Mouse (Mus musculus) G1E (cell line): ENCODE results near the gene Tac4. TPM values are rescaled to one million over a fixed set of nuclear protein-coding genes. Genes with fewer than 3 reads are reported as not detected.

ENCODE experiments used
- ATAC-seq: 2 replicates; pipeline ENCODE4 v1.8.0; 2016; ENCODE audit warnings: mild to moderate bottlenecking; ENCODE audit not compliant: insufficient number of reproducible peaks, poor library complexity, low FRiP score, severe bottlenecking; ENCODE audit errors: extremely low read depth
- DNase-seq: peaks from one replicate; pipeline ENCODE4 v3.0.0; 2012; ENCODE audit warnings: low spot score
- H3K27me3 ChIP-seq: 2 replicates; pipeline ENCODE4 v1.6.1; 2012; ENCODE audit warnings: mild to moderate bottlenecking, low read length, inconsistent platforms; ENCODE audit not compliant: insufficient read depth
- H3K36me3 ChIP-seq: replicated peaks from 2 replicates; pipeline ENCODE3; 2012; ENCODE audit warnings: mild to moderate bottlenecking, inconsistent platforms
- H3K4me1 ChIP-seq: 2 replicates; pipeline ENCODE4 v1.6.1; 2012; ENCODE audit warnings: low read depth, low read length, inconsistent platforms, mixed read lengths; ENCODE audit not compliant: insufficient read depth
- H3K4me3 ChIP-seq: 2 replicates; pipeline ENCODE4 v1.5.1; 2012; ENCODE audit warnings: low read depth, mild to moderate bottlenecking, inconsistent platforms, low read length, moderate library complexity, mixed read lengths
- H3K9me3 ChIP-seq: replicated peaks from 2 replicates; pipeline ENCODE4 v1.6.1; 2012; ENCODE audit warnings: inconsistent platforms
- CTCF ChIP-seq: IDR thresholded peaks from 2 replicates; pipeline ENCODE4 v1.5.1; 2012; ENCODE audit warnings: low read depth, low read length, inconsistent platforms, mixed read lengths
- GATA1 ChIP-seq: IDR thresholded peaks from 2 replicates; pipeline ENCODE4 v1.6.1; 2012; ENCODE audit warnings: borderline replicate concordance, low read length, inconsistent platforms, mixed read lengths
- GATA2 ChIP-seq: IDR thresholded peaks from 2 replicates; pipeline ENCODE4 v1.6.1; 2012; ENCODE audit warnings: low read depth, low read length, inconsistent platforms, borderline replicate concordance
- POLR2AphosphoS5 ChIP-seq: IDR thresholded peaks from 2 replicates; pipeline ENCODE4 v1.6.1; 2012; ENCODE audit warnings: low read depth, low read length, inconsistent platforms; ENCODE audit not compliant: insufficient replicate concordance
- TAL1 ChIP-seq: conservative IDR thresholded peaks from 2 replicates; pipeline ENCODE4 v1.6.1; 2012; ENCODE audit warnings: low read depth, low read length, inconsistent platforms, mixed read lengths
- polyA plus RNA-seq: library from polyadenylated mRNA; stranded (reverse); fragments of >175 nt; gene quantifications from 2 replicates; pipeline ENCODE4 v1.2.3, GENCODE M21; 2012
- total RNA-seq, 2 experiments: library from RNA; stranded (forward) in 1 of 2; stranded (reverse) in 1 of 2; fragments of 200-1000 nt in 1 of 2; fragments of >200 nt in 1 of 2; fragmentation: Nextera tagmentation in 1 of 2; gene quantifications; 2 replicates each; pipeline ENCODE4 v1.2.3; 2014 to 2017

Gene Tac4
- total and polyA plus RNA-seq, 3 experiments: 0.11 TPM; not detected in 2

- Histone ChIP-seq H3K36me3 (peaks cover 31% of the 10 kb centered on the region), H3K4me3 (peak overlapping the region; percentile 95), H3K4me1 (peaks cover 26% of the 10 kb centered on the region), H3K27me3 (no peaks in the 10 kb centered on the region), H3K9me3 (no peaks in the 10 kb centered on the region)
- ATAC-seq: peak; percentile 88
- peak; percentile 95 for DNase-seq
- TF ChIP-seq TAL1: no peak
- TF ChIP-seq GATA2: no peak
- no peak for TF ChIP-seq CTCF
- no peak for TF ChIP-seq GATA1
- peak; percentile 82; the same call in 1 of the 2 replicates for TF ChIP-seq POLR2AphosphoS5
These were observed 48.2 kb downstream of the Tac4 start for GRCm38 (mm10) chr11:95309510-95310006.

DNA sequence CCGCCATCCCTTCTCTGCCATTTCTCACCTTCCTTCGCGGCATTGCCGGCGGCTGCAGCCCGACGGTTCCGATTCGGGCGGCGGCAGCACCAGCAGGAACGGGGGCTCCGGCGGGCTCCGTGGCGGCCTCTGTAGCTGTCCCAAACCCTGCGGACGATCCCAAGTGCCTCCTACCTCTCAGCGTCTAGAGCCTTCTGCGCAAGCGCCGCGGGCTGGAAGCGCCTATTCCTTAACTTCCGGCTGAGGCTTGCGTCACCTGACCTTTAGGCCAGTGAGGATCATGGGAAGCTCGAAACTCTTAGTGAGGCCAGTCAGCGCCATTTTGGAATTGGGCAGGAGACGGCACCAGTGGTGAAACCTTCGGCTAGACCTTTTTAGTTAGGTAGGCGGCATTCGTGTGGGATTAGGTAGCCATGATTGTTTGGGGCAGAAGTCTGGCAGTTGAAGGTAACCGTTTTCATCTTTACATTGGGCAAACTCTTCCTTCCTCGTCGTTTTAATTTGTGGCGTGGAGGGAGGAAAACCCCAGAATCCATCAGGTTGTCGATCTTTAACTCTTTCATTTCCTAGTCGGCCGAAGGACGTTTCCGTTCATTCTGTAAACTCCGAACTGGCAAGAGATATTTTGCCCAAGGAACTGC lies 48.8 kb downstream of the Tac4 start, which contains the start of gene Kat7:
Gene Kat7 (minus strand): TSS at position 240 of the 641 bp plus-strand sequence.
- TF ChIP-seq POLR2AphosphoS5 (no peak), GATA1 (no peak)
- ATAC-seq (peak; percentile 80), DNase-seq (peak; percentile 88)
- peaks cover 30% of the 10 kb centered on the region for H3K4me1 ChIP-seq
- H3K9me3 ChIP-seq: no peaks in the 10 kb centered on the region
- H3K4me3 ChIP-seq: peak within 1 kb of the TSS; percentile 95
- peaks cover 26% of the 10 kb centered on the region for H3K36me3 ChIP-seq
- H3K27me3 ChIP-seq: no peaks in the 10 kb centered on the region

DNA sequence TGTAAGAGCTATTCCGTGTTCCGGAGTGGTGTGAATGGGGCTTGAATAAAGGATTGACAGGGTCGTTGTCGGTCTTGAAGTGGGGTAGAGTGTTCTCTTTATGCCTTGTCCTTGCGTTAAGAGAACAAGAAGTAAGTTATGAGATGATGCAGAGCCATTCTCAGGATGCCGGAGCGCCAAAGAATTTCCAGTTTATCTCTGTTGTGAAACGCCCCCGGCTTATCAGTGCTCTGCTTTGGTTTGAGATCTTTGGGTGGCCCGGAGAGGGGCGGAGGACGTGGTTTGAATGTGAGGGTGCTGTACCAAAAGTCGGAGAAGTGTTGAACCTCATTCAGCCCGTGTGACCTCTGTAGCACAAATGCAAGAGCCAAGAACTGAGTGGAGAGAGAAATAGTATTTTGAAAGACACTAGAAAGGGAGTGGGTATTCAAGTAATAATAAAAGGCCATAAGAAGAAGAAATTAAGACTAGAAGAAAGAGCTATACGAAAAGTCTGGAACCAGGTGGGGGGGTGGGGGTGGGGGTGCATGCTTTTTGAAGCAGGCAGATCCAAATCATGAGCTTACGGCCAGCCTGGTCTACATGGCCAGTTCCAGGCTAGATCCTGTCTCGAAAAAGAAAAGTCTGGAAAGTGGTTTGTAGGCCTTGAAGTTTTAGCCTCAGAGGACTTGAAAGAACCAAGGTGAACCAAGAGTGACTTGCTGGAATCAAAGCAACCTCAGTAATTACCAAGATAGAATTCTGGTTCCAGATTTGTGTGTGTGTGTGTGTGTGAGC lies 49.5 kb downstream of the Tac4 start:
- no peak for TF ChIP-seq GATA1
- TF ChIP-seq TAL1: no peak
- no peak for TF ChIP-seq GATA2
- no peak for TF ChIP-seq POLR2AphosphoS5
- DNase-seq (no peak), ATAC-seq (no peak)
- Histone ChIP-seq H3K9me3 (no peaks in the 10 kb centered on the region), H3K36me3 (peaks cover 18% of the 10 kb centered on the region), H3K27me3 (no peaks in the 10 kb centered on the region), H3K4me3 (peak overlapping the region; percentile 95), H3K4me1 (peaks cover 34% of the 10 kb centered on the region)

GRCm38 (mm10) chr11:95311425-95311807 lies 50.1 kb downstream of the Tac4 start:
- DNase-seq: no peak
- H3K4me3 ChIP-seq: peak overlapping the region; percentile 95; the same call in 1 of the 2 replicates
- peaks cover 13% of the 10 kb centered on the region for H3K36me3 ChIP-seq
- no peaks in the 10 kb centered on the region for H3K9me3 ChIP-seq
- peaks cover 29% of the 10 kb centered on the region for H3K4me1 ChIP-seq
- H3K27me3 ChIP-seq: no peaks in the 10 kb centered on the region
- TF ChIP-seq GATA2 (no peak), TAL1 (no peak), GATA1 (no peak), POLR2AphosphoS5 (no peak), CTCF (no peak)
- ATAC-seq: no peak

DNA sequence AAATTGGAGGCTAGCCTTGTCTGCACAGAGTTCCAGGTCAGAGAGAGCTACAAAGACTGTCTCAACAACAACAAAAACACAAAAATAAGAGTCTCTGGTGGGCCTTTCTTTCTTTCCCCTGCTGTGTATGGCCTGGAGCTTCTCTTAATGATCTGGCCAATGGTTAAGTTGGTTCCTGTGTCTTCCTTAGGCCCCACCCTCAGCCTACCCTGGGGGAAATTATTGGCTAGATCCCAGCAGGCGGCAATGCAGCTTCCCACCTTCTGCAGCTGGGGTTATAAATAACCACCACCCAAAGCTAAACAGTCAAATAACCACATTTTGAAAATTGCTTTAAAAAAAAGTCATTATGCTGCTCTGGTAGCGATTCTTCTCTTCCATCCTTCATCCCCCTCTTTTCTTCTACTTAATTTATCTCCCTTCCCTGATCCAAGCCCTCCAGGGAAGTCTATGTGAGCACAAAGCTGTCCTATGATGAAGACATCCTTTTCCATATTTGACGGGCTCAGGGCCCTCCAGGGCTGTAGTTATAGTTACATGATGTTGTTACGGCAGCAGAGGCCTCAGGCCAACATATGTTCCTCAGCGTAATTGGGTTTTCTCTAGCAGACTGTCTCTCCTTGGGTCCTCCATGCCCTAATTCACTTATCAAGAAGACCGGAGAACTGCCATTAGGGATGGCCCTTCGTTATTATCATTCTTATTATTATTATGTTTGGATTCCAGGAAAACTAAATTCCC lies 54.1 kb downstream of the Tac4 start:
- peak; percentile 41 for DNase-seq
- Histone ChIP-seq H3K9me3 (no peaks in the 10 kb centered on the region), H3K27me3 (no peaks in the 10 kb centered on the region), H3K36me3 (no peaks in the 10 kb centered on the region), H3K4me1 (peaks cover 34% of the 10 kb centered on the region), H3K4me3 (no peak overlapping the region)
- no peak for TF ChIP-seq GATA1
- TF ChIP-seq CTCF: no peak
- no peak for TF ChIP-seq TAL1
- no peak for TF ChIP-seq POLR2AphosphoS5
- no peak for TF ChIP-seq GATA2
- ATAC-seq: no peak

DNA sequence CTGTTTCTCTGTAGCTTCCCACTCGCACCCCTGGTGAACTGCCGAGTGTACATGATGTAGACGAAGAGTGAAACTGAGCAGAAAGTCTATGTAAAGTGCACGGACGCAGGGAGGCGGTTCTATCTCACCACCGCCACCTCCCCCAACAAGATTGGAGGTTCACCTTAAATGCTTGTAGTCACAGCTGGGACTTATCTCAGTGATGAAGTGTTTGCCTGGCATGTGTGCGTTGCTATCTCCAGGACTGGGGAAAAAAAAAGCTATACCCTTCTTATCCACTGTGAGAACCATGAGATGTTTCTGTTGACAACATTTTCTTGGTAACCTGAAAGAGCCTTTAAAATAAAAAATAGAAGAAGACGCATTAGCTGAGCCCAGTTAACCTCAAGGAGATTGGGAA lies 56.8 kb downstream of the Tac4 start:
- H3K4me3 ChIP-seq: no peak overlapping the region; the same call in 1 of the 2 replicates
- DNase-seq: no peak
- peak; percentile 15; the same call in 1 of the 2 replicates for ATAC-seq
- H3K36me3 ChIP-seq: no peaks in the 10 kb centered on the region
- no peaks in the 10 kb centered on the region for H3K9me3 ChIP-seq
- H3K27me3 ChIP-seq: peaks cover 4% of the 10 kb centered on the region; the same call in 1 of the 2 replicates
- TF ChIP-seq GATA1 (no peak), TAL1 (no peak), GATA2 (no peak), POLR2AphosphoS5 (no peak), CTCF (no peak)
- H3K4me1 ChIP-seq: peaks cover 28% of the 10 kb centered on the region

Other genes with a start within 250 kb of the Tac4 start
- 40.3 and 46.1 TPM in 2 replicates for gene Pdk2, start 220.2 kb upstream of the Tac4 start, total RNA-seq (2014; fragmentation: Nextera tagmentation)
- 3.7 and 3.9 TPM in 2 replicates for gene Pdk2, start 220.2 kb upstream of the Tac4 start, total RNA-seq (2017)
- 33.7 and 37.8 TPM in 2 replicates for gene Pdk2, start 220.2 kb upstream of the Tac4 start, polyA plus RNA-seq
- gene Itga3, start 184.7 kb upstream of the Tac4 start, total RNA-seq (2014; fragmentation: Nextera tagmentation): not detected in 2 replicates
- 0.27 TPM in 1 of 2 replicates, not detected in the other for gene Itga3, start 184.7 kb upstream of the Tac4 start, total RNA-seq (2017)
- gene Itga3, start 184.7 kb upstream of the Tac4 start, polyA plus RNA-seq: not detected in 2 replicates
- not detected in 2 replicates for gene Dlx3, start 141.4 kb upstream of the Tac4 start, total RNA-seq (2014; fragmentation: Nextera tagmentation)
- gene Dlx3, start 141.4 kb upstream of the Tac4 start, total RNA-seq (2017): 0.11 TPM in 1 of 2 replicates, not detected in the other
- gene Dlx3, start 141.4 kb upstream of the Tac4 start, polyA plus RNA-seq: not detected in 2 replicates
- not detected in 2 replicates for gene Dlx4, start 115.3 kb upstream of the Tac4 start, total RNA-seq (2014; fragmentation: Nextera tagmentation)
- 0.05 TPM in 1 of 2 replicates, not detected in the other for gene Dlx4, start 115.3 kb upstream of the Tac4 start, total RNA-seq (2017)
- not detected in 2 replicates for gene Dlx4, start 115.3 kb upstream of the Tac4 start, polyA plus RNA-seq
- 144 and 154 TPM in 2 replicates for gene Kat7, start 48.7 kb downstream of the Tac4 start, total RNA-seq (2014; fragmentation: Nextera tagmentation)
- 63.5 and 66.5 TPM in 2 replicates for gene Kat7, start 48.7 kb downstream of the Tac4 start, total RNA-seq (2017)
- gene Kat7, start 48.7 kb downstream of the Tac4 start, polyA plus RNA-seq: 33.6 and 36.2 TPM in 2 replicates
- 65.4 and 105 TPM in 2 replicates for gene Fam117a, start 75.5 kb downstream of the Tac4 start, total RNA-seq (2014; fragmentation: Nextera tagmentation)
- 30.9 and 36.9 TPM in 2 replicates for gene Fam117a, start 75.5 kb downstream of the Tac4 start, total RNA-seq (2017)
- 159 and 170 TPM in 2 replicates for gene Fam117a, start 75.5 kb downstream of the Tac4 start, polyA plus RNA-seq
- gene Slc35b1, start 123.2 kb downstream of the Tac4 start, total RNA-seq (2014; fragmentation: Nextera tagmentation): 37.5 and 37.8 TPM in 2 replicates
- gene Slc35b1, start 123.2 kb downstream of the Tac4 start, total RNA-seq (2017): 50.6 and 53.1 TPM in 2 replicates
- gene Slc35b1, start 123.2 kb downstream of the Tac4 start, polyA plus RNA-seq: 4.1 and 4.5 TPM in 2 replicates
- gene Spop, start 152.6 kb downstream of the Tac4 start, total RNA-seq (2014; fragmentation: Nextera tagmentation): 60.4 and 70.5 TPM in 2 replicates
- 23.9 and 28.8 TPM in 2 replicates for gene Spop, start 152.6 kb downstream of the Tac4 start, total RNA-seq (2017)
- 21.8 and 29.2 TPM in 2 replicates for gene Spop, start 152.6 kb downstream of the Tac4 start, polyA plus RNA-seq